Mouse (Mus musculus) stomach, postnatal 0 days (tissue): ENCODE measurements at regions not wholly inside any gene's neighbourhood (a gene's known extent, or its start where the extent isn't known, plus 50 kb on each side); places are given as distances from the start of the nearest gene placed in this dataset.

Experiments
- CTCF ChIP-seq: IDR thresholded peaks from 2 replicates; pipeline ENCODE4 v1.5.1; 2016; ENCODE audit warnings: antibody characterized with exemption, low read depth, mild to moderate bottlenecking, moderate library complexity
- EP300 ChIP-seq: optimal IDR thresholded peaks from 2 replicates; pipeline ENCODE3; 2016; ENCODE audit warnings: antibody characterized with exemption

GRCm38 (mm10) chr6:89012998-89013689 lies 111.1 kb downstream of the Tpra1 start:
- TF ChIP-seq CTCF = no peak
- TF ChIP-seq EP300 = no peak
